23 mouse cellular contexts compared by ENCODE assay signal in the genomic region with DNA sequence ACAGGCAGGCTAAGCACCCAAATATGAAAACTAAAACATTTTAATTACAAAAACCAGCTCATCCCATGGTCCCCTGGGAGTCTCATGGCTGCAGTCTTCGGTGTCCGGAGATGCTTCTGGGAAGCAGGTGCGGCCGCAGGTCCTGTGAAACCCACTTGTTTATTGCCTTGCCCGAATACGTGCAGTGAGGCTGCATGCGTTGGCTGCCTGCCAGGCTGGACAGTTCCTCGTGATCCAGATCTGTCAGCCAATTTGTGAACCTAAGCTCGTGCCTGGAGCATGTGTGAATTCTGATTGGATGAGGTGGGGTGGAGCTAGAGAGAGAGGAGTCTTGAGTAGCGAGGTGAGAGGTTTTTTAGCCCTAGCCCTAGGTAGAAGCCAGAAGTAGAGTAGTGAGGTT. TPM values are rescaled to one million over a fixed set of nuclear protein-coding genes. Genes with fewer than 3 reads are reported as not detected.
DNase-seq lines count a peak whose midpoint lies in the region; ATAC-seq and TF ChIP-seq lines count a peak whose summit lies in the region.
"Had no signal": no experiment of that assay in that cellular context is flagged by ENCODE, and none has a peak within 500 bp of the region (broad histone marks: within the 10 kb centered on the region; RNA-seq: fewer than 3 reads in every experiment).

No protein-coding gene starts in this region.

- H3K4me1 ChIP-seq in heart, embryonic 10.5 days, result no peaks in the 10 kb centered on the region
- H3K4me1 ChIP-seq in midbrain, postnatal 0 days (ENCODE audit: insufficient read depth, low read length), result no peaks in the 10 kb centered on the region
- H3K4me1 ChIP-seq in midbrain, embryonic 10.5 days, result no peaks in the 10 kb centered on the region
- no peaks in the 10 kb centered on the region for H3K4me1 ChIP-seq in liver, embryonic 12.5 days
- H3K4me1 ChIP-seq: embryonic facial prominence, embryonic 13.5 days; forebrain, embryonic 12.5 days; hindbrain, embryonic 12.5 days; intestine, embryonic 15.5 days had no signal

- H3K4me2 ChIP-seq in midbrain, postnatal 0 days (ENCODE audit: low read depth, low read length, poor library complexity, severe bottlenecking), result no peak overlapping the region
- no peak overlapping the region for H3K4me2 ChIP-seq in liver, embryonic 12.5 days
- H3K4me2 ChIP-seq: embryonic facial prominence, embryonic 13.5 days; forebrain, embryonic 12.5 days; hindbrain, embryonic 12.5 days; intestine, embryonic 15.5 days had no signal

- no peaks in the 10 kb centered on the region for H3K36me3 ChIP-seq in heart, embryonic 10.5 days
- H3K36me3 ChIP-seq in midbrain, postnatal 0 days (ENCODE audit: insufficient read depth, low read length), result no peaks in the 10 kb centered on the region
- no peaks in the 10 kb centered on the region for H3K36me3 ChIP-seq in midbrain, embryonic 10.5 days
- H3K36me3 ChIP-seq in liver, embryonic 12.5 days, result no peaks in the 10 kb centered on the region
- H3K36me3 ChIP-seq: embryonic facial prominence, embryonic 13.5 days; forebrain, embryonic 12.5 days; G1E; hindbrain, embryonic 12.5 days; intestine, embryonic 15.5 days had no signal

- DNase-seq in cerebellum, adult 9-11 months, result peak; percentile 27
- no peak for DNase-seq in cerebellum, adult 8-10 months
- peak; percentile 43 for DNase-seq in heart, adult 11 months
- no peak for DNase-seq in heart, embryonic 10.5 days (ENCODE audit: low spot score)
- peak; percentile 10 for DNase-seq in midbrain, postnatal 0 days (ENCODE audit: low spot score)
- no peak for DNase-seq in midbrain, embryonic 10.5 days (ENCODE audit: low spot score)
- DNase-seq: adrenal gland, postnatal 10 days; B cell, adult 2 months; gastrocnemius, adult 2 months; gastrocnemius, postnatal 25 days; heart, postnatal 10 days; heart, postnatal 4 days had no signal

- no peaks in the 10 kb centered on the region for H3K9me3 ChIP-seq in heart, embryonic 10.5 days
- peaks cover 3% of the 10 kb centered on the region; the same call in 1 of the 2 replicates for H3K9me3 ChIP-seq in midbrain, postnatal 0 days (ENCODE audit: low read length)
- H3K9me3 ChIP-seq in midbrain, embryonic 10.5 days (replicated peaks), result peaks cover 25% of the 10 kb centered on the region
- peaks cover 19% of the 10 kb centered on the region for H3K9me3 ChIP-seq in liver, embryonic 12.5 days (replicated peaks)
- H3K9me3 ChIP-seq: G1E; intestine, embryonic 15.5 days had no signal

- H3K27ac ChIP-seq in heart, embryonic 10.5 days, result no peak overlapping the region
- H3K27ac ChIP-seq in midbrain, postnatal 0 days (ENCODE audit: low read depth, low read length), result no peak overlapping the region
- H3K27ac ChIP-seq in midbrain, embryonic 10.5 days (replicated peaks), result no peak overlapping the region
- H3K27ac ChIP-seq in liver, embryonic 12.5 days, result no peak overlapping the region
- H3K27ac ChIP-seq: embryonic facial prominence, embryonic 13.5 days; forebrain, embryonic 12.5 days; gastrocnemius, adult 2 months; hindbrain, embryonic 12.5 days; intestine, embryonic 15.5 days had no signal

- H3K9ac ChIP-seq in midbrain, postnatal 0 days (replicated peaks; ENCODE audit: low read length, poor library complexity, severe bottlenecking), result no peak overlapping the region
- no peak overlapping the region for H3K9ac ChIP-seq in liver, embryonic 12.5 days
- H3K9ac ChIP-seq: embryonic facial prominence, embryonic 13.5 days; forebrain, embryonic 12.5 days; hindbrain, embryonic 12.5 days; intestine, embryonic 15.5 days had no signal

- no peak for ATAC-seq in midbrain, postnatal 0 days (ENCODE audit: low FRiP score)
- no peak for ATAC-seq in liver, embryonic 12.5 days
- ATAC-seq: CD4-positive, CD25-positive, alpha-beta regulatory T cell, adult 4 months; forebrain, embryonic 16.5 days; intestine, embryonic 15.5 days had no signal

- 81% methylated on average over 10 of the region's 10 CpGs for WGBS in heart, embryonic 10.5 days
- 79% methylated on average over 10 of the region's 10 CpGs for WGBS in midbrain, postnatal 0 days
- WGBS in midbrain, embryonic 10.5 days, result 88% methylated on average over 10 of the region's 10 CpGs
- 80% methylated on average over 10 of the region's 10 CpGs for WGBS in liver, embryonic 12.5 days (ENCODE audit: insufficient replicate concordance)

- H3K4me3 ChIP-seq in heart, embryonic 10.5 days, result no peak overlapping the region
- no peak overlapping the region for H3K4me3 ChIP-seq in midbrain, postnatal 0 days (ENCODE audit: low read depth, low read length)
- no peak overlapping the region for H3K4me3 ChIP-seq in midbrain, embryonic 10.5 days
- no peak overlapping the region for H3K4me3 ChIP-seq in liver, embryonic 12.5 days
- H3K4me3 ChIP-seq: embryonic facial prominence, embryonic 13.5 days; forebrain, embryonic 12.5 days; gastrocnemius, adult 2 months; hindbrain, embryonic 12.5 days; intestine, embryonic 15.5 days had no signal

- no peaks in the 10 kb centered on the region for H3K27me3 ChIP-seq in heart, embryonic 10.5 days (ENCODE audit: insufficient read depth, poor library complexity, severe bottlenecking)
- no peaks in the 10 kb centered on the region for H3K27me3 ChIP-seq in midbrain, postnatal 0 days (ENCODE audit: insufficient read depth, low read length)
- H3K27me3 ChIP-seq in midbrain, embryonic 10.5 days (ENCODE audit: low read depth, poor library complexity, severe bottlenecking), result no peaks in the 10 kb centered on the region
- H3K27me3 ChIP-seq in liver, embryonic 12.5 days (replicated peaks), result no peaks in the 10 kb centered on the region
- H3K27me3 ChIP-seq: embryonic facial prominence, embryonic 13.5 days; forebrain, embryonic 12.5 days; hindbrain, embryonic 12.5 days; intestine, embryonic 15.5 days had no signal

- no peak for TF ChIP-seq CTCF in midbrain, postnatal 0 days (IDR thresholded peaks at IDR 0.05)

RNA-seq across cellular contexts. Expression of a gene that starts 3.8 kb away (rescaled TPM):
- not detected in 2 replicates for polyA plus RNA-seq in heart, embryonic 10.5 days (2016; fragmentation: Nextera tagmentation; extraction: Ambion mirVana)
- not detected in 2 replicates for total RNA-seq in midbrain, postnatal 0 days (2014; rRNA removed)
- not detected in 2 replicates for polyA plus RNA-seq in midbrain, postnatal 0 days (2015; fragmentation: Nextera tagmentation; extraction: Ambion mirVana)
- polyA plus RNA-seq in midbrain, embryonic 10.5 days (2016; fragmentation: Nextera tagmentation; extraction: Ambion mirVana), result not detected in 2 replicates
- polyA plus RNA-seq in liver, embryonic 12.5 days (2016; fragmentation: Nextera tagmentation; extraction: Ambion mirVana), result not detected in 2 replicates
- total RNA-seq: adrenal gland, postnatal 10 days; adrenal gland, postnatal 4 days; G1E; gastrocnemius, adult 2 months; gastrocnemius, postnatal 25 days; granulocyte monocyte progenitor cell, adult 5-6 weeks; heart, postnatal 10 days; heart, postnatal 4 days had no signal
- polyA plus RNA-seq: CD4-positive, CD25-positive, alpha-beta regulatory T cell, adult 4 months; embryonic facial prominence, embryonic 13.5 days; forebrain, embryonic 12.5 days; forebrain, embryonic 16.5 days; G1E; heart, embryonic 14.5 days; hindbrain, embryonic 12.5 days; intestine, embryonic 15.5 days had no signal

RNA-seq across cellular contexts. Expression of a gene that starts 17.0 kb away (rescaled TPM):
- polyA plus RNA-seq in heart, embryonic 10.5 days (2016; fragmentation: Nextera tagmentation; extraction: Ambion mirVana), result not detected in 2 replicates
- total RNA-seq in midbrain, postnatal 0 days (2014; rRNA removed), result not detected in 2 replicates
- 0.10 TPM in 1 of 2 replicates, not detected in the other for polyA plus RNA-seq in midbrain, postnatal 0 days (2015; fragmentation: Nextera tagmentation; extraction: Ambion mirVana)
- polyA plus RNA-seq in midbrain, embryonic 10.5 days (2016; fragmentation: Nextera tagmentation; extraction: Ambion mirVana), result 0.10 TPM in 2 replicates
- polyA plus RNA-seq in liver, embryonic 12.5 days (2016; fragmentation: Nextera tagmentation; extraction: Ambion mirVana), result 0.48 and 0.67 TPM in 2 replicates
- polyA plus RNA-seq: CD4-positive, CD25-positive, alpha-beta regulatory T cell, adult 4 months; forebrain, embryonic 16.5 days; G1E had no signal

RNA-seq across cellular contexts. Expression of a gene that starts 29.0 kb away (rescaled TPM):
- polyA plus RNA-seq in heart, embryonic 10.5 days (2016; fragmentation: Nextera tagmentation; extraction: Ambion mirVana), result 0.35 TPM in 1 of 2 replicates, not detected in the other
- 0.66 and 0.77 TPM in 2 replicates for total RNA-seq in midbrain, postnatal 0 days (2014; rRNA removed)
- 1.5 and 1.9 TPM in 2 replicates for polyA plus RNA-seq in midbrain, postnatal 0 days (2015; fragmentation: Nextera tagmentation; extraction: Ambion mirVana)
- polyA plus RNA-seq in midbrain, embryonic 10.5 days (2016; fragmentation: Nextera tagmentation; extraction: Ambion mirVana), result 0.56 and 0.71 TPM in 2 replicates
- 3.0 and 3.4 TPM in 2 replicates for polyA plus RNA-seq in liver, embryonic 12.5 days (2016; fragmentation: Nextera tagmentation; extraction: Ambion mirVana)
- polyA plus RNA-seq: G1E had no signal

RNA-seq across cellular contexts. Expression of a gene that starts 38.5 kb away (rescaled TPM):
- polyA plus RNA-seq in heart, embryonic 10.5 days (2016; fragmentation: Nextera tagmentation; extraction: Ambion mirVana), result 0.48 and 1.0 TPM in 2 replicates
- total RNA-seq in midbrain, postnatal 0 days (2014; rRNA removed), result 0.05 and 0.24 TPM in 2 replicates
- 0.05 TPM in 1 of 2 replicates, not detected in the other for polyA plus RNA-seq in midbrain, postnatal 0 days (2015; fragmentation: Nextera tagmentation; extraction: Ambion mirVana)
- polyA plus RNA-seq in midbrain, embryonic 10.5 days (2016; fragmentation: Nextera tagmentation; extraction: Ambion mirVana), result 0.05 TPM in 1 of 2 replicates, not detected in the other
- 0.39 and 0.67 TPM in 2 replicates for polyA plus RNA-seq in liver, embryonic 12.5 days (2016; fragmentation: Nextera tagmentation; extraction: Ambion mirVana)
- polyA plus RNA-seq: forebrain, embryonic 12.5 days; G1E; hindbrain, embryonic 12.5 days had no signal

RNA-seq across cellular contexts. Expression of a gene that starts 43.3 kb away (rescaled TPM):
- polyA plus RNA-seq in heart, embryonic 10.5 days (2016; fragmentation: Nextera tagmentation; extraction: Ambion mirVana), result not detected in 2 replicates
- not detected in 2 replicates for total RNA-seq in midbrain, postnatal 0 days (2014; rRNA removed)
- polyA plus RNA-seq in midbrain, postnatal 0 days (2015; fragmentation: Nextera tagmentation; extraction: Ambion mirVana), result not detected in 2 replicates
- not detected in 2 replicates for polyA plus RNA-seq in midbrain, embryonic 10.5 days (2016; fragmentation: Nextera tagmentation; extraction: Ambion mirVana)
- polyA plus RNA-seq in liver, embryonic 12.5 days (2016; fragmentation: Nextera tagmentation; extraction: Ambion mirVana), result not detected in 2 replicates
- total RNA-seq: adrenal gland, postnatal 10 days; adrenal gland, postnatal 4 days; gastrocnemius, adult 2 months; gastrocnemius, postnatal 25 days; granulocyte monocyte progenitor cell, adult 5-6 weeks; heart, postnatal 10 days; heart, postnatal 4 days had no signal
- polyA plus RNA-seq: CD4-positive, CD25-positive, alpha-beta regulatory T cell, adult 4 months; embryonic facial prominence, embryonic 13.5 days; forebrain, embryonic 12.5 days; forebrain, embryonic 16.5 days; G1E; heart, embryonic 14.5 days; hindbrain, embryonic 12.5 days; intestine, embryonic 15.5 days had no signal

Comparison
In these comparisons a context has a peak if more than half of its experiments do, and no peak if none do; other contexts are left out.
1. DNase-seq: peak in cerebellum, adult 9-11 months (single experiment), heart, adult 11 months (single experiment) and midbrain, postnatal 0 days (single experiment); none in cerebellum, adult 8-10 months (single experiment), heart, embryonic 10.5 days (single experiment) and midbrain, embryonic 10.5 days (single experiment).